Mouse (Mus musculus): ENCODE results near the gene Stau1. TPM values are rescaled to one million over a fixed set of nuclear protein-coding genes. Genes with fewer than 3 reads are reported as not detected.
"Not testable (repeated sequence)": the region's sequence is repeated elsewhere in the genome, so short reads cannot be mapped to it uniquely, and the experiment has no call there.

Gene Stau1
- 10 to 100 TPM; 61.5 to 91.7 TPM for total RNA-seq (2021)
- polyA plus RNA-seq (2012; rRNA removed): 38.8 and 52.7 TPM in 2 replicates
- long read RNA-seq, transcript Stau1-204 (12 exons, 2,976 nt): major isoform, 18 of 63 reads
- long read RNA-seq, transcript Stau1-209 (4 exons, 774 nt): major isoform, 18 of 63 reads
- long read RNA-seq, transcript Stau1-202 (12 exons, 3,569 nt): major isoform, 18 of 63 reads
- long read RNA-seq, partial matches to known transcripts: 2 of 63 reads
- long read RNA-seq, other reads (novel, unspliced or antisense): 6 of 63 reads

- peak; percentile 97 for DNase-seq
These were observed at the start of gene Stau1 for GRCm38 (mm10) chr2:166995796-166996532. TSS of gene Stau1 (minus strand) at chr2:166996299.

GRCm38 (mm10) chr2:167043400-167044121 lies 47.5 kb upstream of the Stau1 start:
- DNase-seq: no peak

GRCm38 (mm10) chr2:167039386-167039785 lies 43.3 kb upstream of the Stau1 start:
- peak; percentile 77 for DNase-seq

GRCm38 (mm10) chr2:167038716-167039115 lies 42.6 kb upstream of the Stau1 start:
- no peak for DNase-seq

GRCm38 (mm10) chr2:167038297-167038696 lies 42.2 kb upstream of the Stau1 start:
- DNase-seq: no peak

- DNase-seq: no peak
These were observed 41.6 kb upstream of the Stau1 start for GRCm38 (mm10) chr2:167037710-167038109.

GRCm38 (mm10) chr2:167030507-167030906 lies 34.4 kb upstream of the Stau1 start:
- no peak for DNase-seq

- peak; percentile 57 for DNase-seq
These were observed 32.5 kb upstream of the Stau1 start for GRCm38 (mm10) chr2:167028553-167028952.

- DNase-seq: no peak
These were observed 23.3 kb upstream of the Stau1 start for GRCm38 (mm10) chr2:167019396-167019795.

GRCm38 (mm10) chr2:167015382-167015718 lies 19.3 kb upstream of the Stau1 start:
- no peak for DNase-seq

GRCm38 (mm10) chr2:167014702-167015381 lies 18.7 kb upstream of the Stau1 start, which contains the start of gene Ddx27:
TSS of gene Ddx27 (plus strand) at chr2:167015193.
- peak; percentile 94 for DNase-seq

GRCm38 (mm10) chr2:167010546-167010945 lies 14.4 kb upstream of the Stau1 start:
- DNase-seq: no peak

GRCm38 (mm10) chr2:167009483-167009882 lies 13.4 kb upstream of the Stau1 start:
- DNase-seq: no peak

GRCm38 (mm10) chr2:167007565-167007964 lies 11.5 kb upstream of the Stau1 start:
- DNase-seq: not testable (repeated sequence)

GRCm38 (mm10) chr2:167007001-167007491 lies 10.9 kb upstream of the Stau1 start:
- no peak for DNase-seq

GRCm38 (mm10) chr2:167006355-167006754 lies 10.3 kb upstream of the Stau1 start:
- no peak for DNase-seq

- peak; percentile 81 for DNase-seq
These were observed 8.2 kb upstream of the Stau1 start for GRCm38 (mm10) chr2:167004099-167004854.

- no peak for DNase-seq
These were observed 5.4 kb upstream of the Stau1 start for GRCm38 (mm10) chr2:167001486-167001885.

GRCm38 (mm10) chr2:166996533-166996894 lies 415 bp upstream of the Stau1 start:
- no peak for DNase-seq

- peak; percentile 34 for DNase-seq
These were observed 891 bp downstream of the Stau1 start for GRCm38 (mm10) chr2:166995021-166995795.

GRCm38 (mm10) chr2:166991945-166992344 lies 4.2 kb downstream of the Stau1 start:
- peak; percentile 49 for DNase-seq

All from adrenal gland, adult 2 months (tissue).